Mouse (Mus musculus): ENCODE results near the gene Strip1.

DNA sequence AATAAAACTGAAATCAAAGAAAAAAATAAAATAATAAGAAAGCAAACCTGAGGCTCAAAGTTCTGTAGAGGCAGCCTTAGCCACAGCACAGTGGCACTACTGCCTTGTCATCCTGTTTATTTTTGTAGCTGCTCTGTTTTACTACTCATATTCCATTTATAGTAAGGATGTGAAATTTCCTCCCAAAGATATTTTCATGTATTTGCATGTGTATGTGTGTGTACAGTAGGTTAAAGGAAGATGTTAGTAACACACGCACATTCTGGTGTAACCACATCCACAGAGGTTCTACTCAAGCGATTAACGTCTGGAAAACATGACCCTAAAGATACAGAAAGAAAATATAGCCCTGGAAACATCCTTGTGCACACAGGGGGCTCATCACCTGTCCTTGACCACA, 54.7 kb downstream of the Strip1 start:
- TF ChIP-seq CTCF (IDR thresholded peaks at IDR 0.05; ENCODE audit: low read depth, low read length), result no peak
- TF ChIP-seq POLR2A (IDR thresholded peaks at IDR 0.05; ENCODE audit: extremely low read depth, insufficient read depth, low read length), result no peak

All from liver, adult 2 months (tissue).